In the genomic region with DNA sequence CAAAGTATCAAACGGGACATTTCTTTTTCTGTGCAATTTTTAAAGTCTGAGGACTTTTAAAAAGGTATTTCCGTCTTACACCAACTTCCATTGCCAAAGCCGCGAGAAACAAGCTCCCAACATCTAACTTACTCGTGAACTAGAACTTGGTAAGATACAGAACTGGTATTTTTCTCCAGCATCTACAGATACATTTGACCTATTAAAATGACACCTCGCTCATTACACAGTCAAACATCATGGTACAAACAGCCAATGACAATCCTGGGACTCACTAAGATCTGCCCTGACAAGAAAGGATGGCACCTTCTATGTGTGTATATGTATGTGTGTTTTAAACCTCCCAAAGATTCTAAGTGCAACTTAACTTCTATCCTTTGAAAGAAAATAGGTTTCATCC, we compare ENCODE assay signal across 7 mouse cellular contexts. TPM values are rescaled to one million over a fixed set of nuclear protein-coding genes. Genes with fewer than 3 reads are reported as not detected.
DNase-seq lines count a peak whose midpoint lies in the region; ATAC-seq and TF ChIP-seq lines count a peak whose summit lies in the region.

No protein-coding gene starts in this region.

- H3K9ac ChIP-seq in CH12.LX (ENCODE audit: insufficient read depth, low read depth), result peak overlapping the region; percentile 97
- H3K9ac ChIP-seq in embryonic facial prominence, embryonic 14.5 days (ENCODE audit: low read depth, low read length), result peak overlapping the region; percentile 99

- H3K36me3 ChIP-seq in CH12.LX (replicated peaks in 1 of 2; ENCODE audit: control insufficient read depth in 1 of 2, insufficient read depth in 1 of 2, low read length in 1 of 2), result no peaks in the 10 kb centered on the region
- no peaks in the 10 kb centered on the region for H3K36me3 ChIP-seq in embryonic facial prominence, embryonic 14.5 days (ENCODE audit: control insufficient read depth, insufficient read depth, low read length)

- TF ChIP-seq CTCF in CH12.LX (conservative IDR thresholded peaks at IDR 0.05 in 1 of 2, IDR thresholded peaks at IDR 0.05 in 1 of 2; ENCODE audit: low read depth in 2 of 2, low read length in 2 of 2), result no peak

- no peaks in the 10 kb centered on the region for H3K27me3 ChIP-seq in CH12.LX (replicated peaks)
- H3K27me3 ChIP-seq in embryonic facial prominence, embryonic 14.5 days (replicated peaks; ENCODE audit: control insufficient read depth, insufficient read depth, low read length), result no peaks in the 10 kb centered on the region

- dilution Hi-C loops in CH12.LX (cut with MboI; ENCODE audit: extremely low pct_ligation_motif_present, extremely low pct_unique_long_range_greater_than_20kb, low sequenced_read_pairs), result no loop called here

- H3K4me3 ChIP-seq in CH12.LX (replicated peaks in 1 of 3; ENCODE audit: low read depth in 2 of 3, low read length in 2 of 3, poor library complexity in 1 of 3), result peak overlapping the region; percentile 58 to 79 (median 73)
- peak overlapping the region; percentile 98 for H3K4me3 ChIP-seq in embryonic facial prominence, embryonic 14.5 days (ENCODE audit: low read depth, low read length)

- ATAC-seq in embryonic facial prominence, embryonic 14.5 days (ENCODE audit: low read depth), result no peak
- peak; percentile 44 for ATAC-seq in inflammation-experienced regulatory T-cells, adult 6 months
- peak; percentile 68; the same call in 1 of the 2 replicates for ATAC-seq in monocyte, adult 5-6 weeks (replicated peaks; ENCODE audit: insufficient number of reproducible peaks, low FRiP score, low TSS enrichment, poor library complexity, severe bottlenecking)

- H3K27ac ChIP-seq in CH12.LX (ENCODE audit: insufficient read depth, low read depth), result no peak overlapping the region
- peak overlapping the region; percentile 100 for H3K27ac ChIP-seq in embryonic facial prominence, embryonic 14.5 days (replicated peaks; ENCODE audit: low read depth, low read length)

- peak; percentile 81 for DNase-seq in A20 (ENCODE audit: low read depth, low spot score)
- DNase-seq in CH12.LX (ENCODE audit: extremely low read depth), result peak; percentile 67
- DNase-seq in embryonic facial prominence, embryonic 14.5 days (ENCODE audit: low spot score), result peak; percentile 43
- DNase-seq in spleen, adult 18-20 months, result no peak
- DNase-seq in layer of hippocampus, adult 18-20 months (ENCODE audit: low spot score in 2 of 2), result no peak

- TF ChIP-seq RAD21 in CH12.LX (IDR thresholded peaks at IDR 0.05; ENCODE audit: low read depth, low read length), result no peak

- in situ Hi-C loops in CH12.LX (cut with MboI; ENCODE audit: low pct_ligation_motif_present, low pct_unique_long_range_greater_than_20kb, low sequenced_read_pairs), result loop anchor here (10.0 kb wide), 3 partner anchors 58 to 172 kb away; no protein-coding TSS in a partner anchor

- peaks cover 0 to 12% of the 10 kb centered on the region in 2 experiments; a peak in 2 of 4 replicates for H3K4me1 ChIP-seq in CH12.LX (ENCODE audit: control insufficient read depth in 1 of 2, insufficient read depth in 2 of 2)
- peaks cover 15% of the 10 kb centered on the region for H3K4me1 ChIP-seq in embryonic facial prominence, embryonic 14.5 days (ENCODE audit: control insufficient read depth, insufficient read depth, low read length)

- no peaks in the 10 kb centered on the region for H3K9me3 ChIP-seq in CH12.LX (replicated peaks; ENCODE audit: low read length)
- no peaks in the 10 kb centered on the region for H3K9me3 ChIP-seq in embryonic facial prominence, embryonic 14.5 days (ENCODE audit: control insufficient read depth, low read length)

- TF ChIP-seq POLR2A in CH12.LX (IDR thresholded peaks at IDR 0.05; ENCODE audit: low read depth, low read length), result no peak

- peak overlapping the region; percentile 83 for H3K4me2 ChIP-seq in CH12.LX (ENCODE audit: insufficient read depth, low read depth, poor library complexity, severe bottlenecking)
- H3K4me2 ChIP-seq in embryonic facial prominence, embryonic 14.5 days (ENCODE audit: low read depth, low read length), result peak overlapping the region; percentile 93

- H3K79me2 ChIP-seq in CH12.LX (replicated peaks; ENCODE audit: control insufficient read depth, extremely low read depth, insufficient read depth, poor library complexity, severe bottlenecking), result peaks cover 42% of the 10 kb centered on the region

- WGBS in embryonic facial prominence, embryonic 14.5 days, result 2% methylated on average over 6 of the region's 6 CpGs

- TF ChIP-seq EP300 in CH12.LX (IDR thresholded peaks at IDR 0.05; ENCODE audit: low read length), result no peak

TF ChIP-seq in CH12.LX, 34 proteins besides CTCF, POLR2A, EP300 and RAD21:
- TF ChIP-seq MXI1 (IDR thresholded peaks at IDR 0.05; ENCODE audit: low read depth, low read length), result no peak
- TF ChIP-seq MAX (IDR thresholded peaks at IDR 0.05; ENCODE audit: low read length), result no peak
- no peak for TF ChIP-seq RCOR1 (conservative IDR thresholded peaks at IDR 0.05; ENCODE audit: low read depth, low read length)
- no peak for TF ChIP-seq USF1 (IDR thresholded peaks at IDR 0.05; ENCODE audit: low read depth, low read length)
- no peak for TF ChIP-seq MAFK (IDR thresholded peaks at IDR 0.05; ENCODE audit: insufficient replicate concordance, low read length)
- no peak for TF ChIP-seq NELFE (IDR thresholded peaks at IDR 0.05; ENCODE audit: low read depth, low read length)
- no peak for TF ChIP-seq PAX5 (IDR thresholded peaks at IDR 0.05; ENCODE audit: low read length)
- no peak for TF ChIP-seq POLR2AphosphoS2 (IDR thresholded peaks at IDR 0.05; ENCODE audit: low read depth, low read length)
- no peak for TF ChIP-seq NRF1 (IDR thresholded peaks at IDR 0.05; ENCODE audit: low read depth, low read length)
- TF ChIP-seq MAZ (IDR thresholded peaks at IDR 0.05; ENCODE audit: low read depth, low read length), result no peak
- TF ChIP-seq SIN3A (IDR thresholded peaks at IDR 0.05; ENCODE audit: low read length), result no peak

RNA-seq across cellular contexts. Expression of a gene that starts 1.5 kb away (rescaled TPM):
- 18.7 and 19.8 TPM in 2 replicates for total RNA-seq in CH12.LX (2012; rRNA removed)
- total RNA-seq in CH12.LX (2014; rRNA removed), result 16.2 and 16.3 TPM in 2 replicates
- 26.6 and 30.8 TPM in 2 replicates for polyA plus RNA-seq in CH12.LX (2012; ENCODE audit: insufficient read length, low read depth)
- polyA plus RNA-seq in embryonic facial prominence, embryonic 14.5 days (2014; fragmentation: Nextera tagmentation; extraction: Ambion mirVana), result 20.3 and 20.9 TPM in 2 replicates
- polyA plus RNA-seq in inflammation-experienced regulatory T-cells, adult 6 months (2017; shearing (Covaris generic)), result 10 to 100 TPM; 35.3 to 52.3 (median 50.3) TPM
- total RNA-seq in monocyte, adult 5-6 weeks (2017), result 61.4 to 103 TPM (median 61.8 TPM) in 3 replicates
- 10 to 100 TPM; 32.6 to 32.9 TPM for total RNA-seq in layer of hippocampus, adult 18-20 months (2021)

Comparison
In these comparisons a context has a peak if more than half of its experiments do, and no peak if none do; other contexts are left out.
1. DNase-seq: peak in A20 (single experiment), CH12.LX (single experiment) and embryonic facial prominence, embryonic 14.5 days (single experiment); none in spleen, adult 18-20 months (0 of 2) and layer of hippocampus, adult 18-20 months (0 of 2).